Mouse (Mus musculus) kidney, postnatal 10 days (tissue): ENCODE measurements around the gene Tbc1d16.

ENCODE experiments used
- DNase-seq: peaks from one replicate; pipeline ENCODE4 v3.0.0; 2021; ENCODE audit warnings: mixed read lengths

Tbc1d16 gene

DNA sequence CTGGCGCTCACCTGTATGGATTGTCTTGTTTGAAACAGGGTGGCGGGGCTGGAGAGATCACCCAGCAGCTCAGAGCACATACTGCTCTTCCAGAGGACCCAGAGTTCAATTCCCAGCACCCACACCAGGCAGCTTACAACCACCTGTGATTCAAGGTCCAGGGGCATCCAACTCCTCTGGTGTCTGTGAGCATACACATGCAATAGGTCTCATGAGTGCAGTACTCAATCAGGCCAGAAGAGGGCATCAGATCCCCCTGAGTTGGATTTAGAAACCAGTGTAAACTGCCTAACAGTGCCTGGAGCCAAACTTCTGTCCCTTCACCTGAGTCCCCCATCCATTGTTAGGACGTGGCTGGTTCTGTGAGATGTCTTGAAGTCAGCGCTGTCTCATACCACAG lies 7.3 kb upstream of the Tbc1d16 start:
- DNase-seq, result peak; percentile 79

GRCm38 (mm10) chr11:119234770-119235169 lies 6.5 kb upstream of the Tbc1d16 start:
- no peak for DNase-seq

DNA sequence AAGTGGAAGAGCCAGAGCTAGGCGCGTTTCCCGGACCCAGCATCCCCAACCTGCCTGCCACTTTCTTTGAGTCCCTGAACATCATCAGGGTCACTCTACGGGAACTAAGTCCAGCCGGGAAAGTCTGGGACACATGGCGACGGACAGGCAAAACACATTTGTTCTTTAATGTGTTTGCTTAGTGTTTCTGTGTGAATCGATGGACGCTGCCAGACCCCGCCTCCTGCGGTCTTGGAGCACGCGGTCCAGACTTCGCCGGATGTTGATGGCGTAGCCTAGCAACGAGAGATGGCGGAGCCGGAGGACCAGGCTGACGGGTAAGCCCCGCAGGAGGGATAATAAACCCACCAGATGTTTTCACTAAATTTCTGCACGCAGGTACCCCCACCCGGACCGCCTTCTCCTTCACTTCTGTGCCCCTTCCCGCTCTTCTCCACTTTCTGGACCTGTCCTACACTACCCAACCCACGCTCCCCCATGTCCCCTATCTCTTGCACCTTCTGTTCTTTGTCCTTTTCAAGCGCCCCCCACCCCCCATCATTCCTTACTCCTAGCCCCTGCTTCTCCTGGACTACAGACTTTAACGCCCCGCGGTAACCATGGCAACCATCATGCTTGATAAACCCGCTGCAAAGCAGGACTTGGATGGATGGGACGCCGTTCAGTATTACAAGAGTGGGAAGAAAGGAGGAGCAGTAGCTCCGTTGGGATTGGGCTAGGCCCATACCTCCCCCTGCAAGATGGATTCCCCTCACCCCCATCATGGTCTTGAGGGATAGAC lies 737 bp upstream of the Tbc1d16 start:
- DNase-seq, result peak; percentile 87

DNA sequence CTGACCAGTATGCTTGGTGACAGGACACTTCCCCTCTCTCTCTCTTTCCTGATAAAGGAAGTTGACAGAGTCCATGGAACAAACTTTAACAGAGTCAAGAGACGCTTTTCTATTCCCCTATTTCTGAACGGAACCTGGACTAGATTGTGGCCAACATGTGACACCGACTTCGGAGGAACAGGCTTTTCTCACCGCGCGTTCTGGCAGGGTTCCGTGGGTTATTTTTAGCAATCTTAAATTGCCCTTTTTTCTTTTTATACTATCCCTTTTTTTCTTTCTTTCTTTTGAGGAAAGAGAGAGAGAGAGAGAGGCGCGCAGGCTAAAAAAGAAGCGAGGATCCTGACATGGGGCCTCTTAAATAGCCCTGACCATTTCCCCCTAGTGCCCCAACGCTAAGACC lies 708 bp downstream of the Tbc1d16 start:
- no peak for DNase-seq

GRCm38 (mm10) chr11:119225634-119226033 lies 2.7 kb downstream of the Tbc1d16 start:
- DNase-seq, result no peak

DNA sequence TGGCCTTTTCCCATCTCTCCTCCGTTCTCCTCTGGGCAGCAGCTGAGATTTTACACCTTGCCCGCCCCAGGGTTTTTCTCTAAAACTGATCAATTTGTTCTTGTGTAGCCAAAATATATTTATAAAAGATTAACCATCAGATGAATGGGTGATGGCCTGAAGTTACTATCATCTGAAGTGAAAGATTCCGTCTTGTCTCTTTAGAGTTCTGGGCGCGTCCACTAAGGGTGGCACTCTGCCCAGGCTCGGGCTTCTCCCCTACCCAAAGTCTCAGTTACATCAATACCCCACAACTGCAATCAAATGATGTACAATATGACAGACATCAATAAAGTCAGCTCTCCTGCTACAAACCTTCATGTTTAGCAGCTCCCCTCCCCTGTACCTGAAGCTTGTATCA lies 3.4 kb downstream of the Tbc1d16 start:
- no peak for DNase-seq

DNA sequence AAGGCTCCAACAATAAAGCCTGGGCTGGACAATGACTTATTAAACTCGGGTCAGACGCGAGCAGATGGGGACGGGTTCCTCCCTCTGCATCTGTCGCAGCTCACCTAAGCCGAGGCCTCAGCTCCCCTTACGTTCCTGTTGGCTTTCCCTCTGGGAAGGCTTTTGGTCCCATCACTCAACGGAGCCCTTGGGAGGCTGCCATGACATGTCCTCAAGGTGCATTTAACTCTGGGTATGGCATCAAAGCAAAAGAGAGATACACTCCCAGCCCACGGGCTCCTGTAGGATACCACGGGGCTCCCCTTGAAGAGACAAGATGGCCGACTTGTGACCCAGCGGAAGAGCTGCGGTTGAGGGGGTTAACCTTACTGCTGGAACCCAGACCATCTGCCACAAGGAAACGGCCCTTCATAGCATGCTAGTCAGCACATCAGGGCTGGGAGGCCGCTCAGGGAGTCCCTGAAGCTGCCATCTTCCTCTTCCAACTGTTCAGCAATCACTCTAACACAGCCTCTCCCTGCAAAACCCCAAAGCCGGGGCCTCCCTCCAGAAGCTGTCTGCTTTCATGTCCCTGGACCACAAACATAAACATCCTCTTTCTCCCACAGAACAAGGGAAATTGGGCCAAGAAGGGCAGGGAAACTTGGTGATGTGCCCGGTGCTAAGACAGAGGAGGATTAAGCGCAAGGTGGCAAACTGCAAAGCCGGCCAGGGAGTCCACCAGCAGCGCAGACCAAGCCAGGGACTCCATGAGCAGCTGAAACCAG lies 5.0 kb downstream of the Tbc1d16 start:
- DNase-seq, result peak; percentile 52

DNA sequence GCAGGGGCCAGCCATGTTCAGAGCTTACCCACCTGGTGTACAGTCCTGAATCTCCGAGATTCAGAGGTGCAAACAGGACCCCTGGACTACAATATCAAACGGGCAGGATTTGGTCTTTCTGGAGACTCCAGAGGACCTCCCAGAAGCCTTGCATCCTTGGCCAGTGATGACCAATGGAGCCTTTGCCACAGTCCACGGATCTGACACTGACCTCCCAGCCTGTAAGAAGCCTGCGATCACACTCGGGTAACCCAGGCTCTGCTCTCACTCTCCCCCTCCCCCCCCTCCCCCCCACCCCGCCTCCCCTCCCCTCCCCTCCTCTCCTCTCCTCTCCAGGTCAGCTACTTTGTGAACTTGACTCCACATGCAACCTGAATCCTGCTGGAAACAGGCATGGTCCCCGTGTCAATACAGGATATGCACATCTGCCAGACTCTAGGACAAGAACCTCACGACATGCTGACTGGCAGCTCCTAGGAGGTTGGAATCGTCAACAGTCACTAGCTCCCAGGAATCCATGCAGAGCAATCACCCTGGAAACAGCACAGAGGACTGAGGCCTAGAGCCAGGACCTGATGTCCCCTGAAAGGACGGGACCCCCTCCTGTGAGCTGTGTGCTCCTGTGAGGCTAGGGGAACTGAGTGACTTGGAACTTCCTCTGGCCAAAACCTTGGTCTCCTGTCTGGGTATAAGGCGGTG lies 6.3 kb downstream of the Tbc1d16 start:
- no peak for DNase-seq

- peak; percentile 81 for DNase-seq
Measured at GRCm38 (mm10) chr11:119219816-119220465, 8.4 kb downstream of the Tbc1d16 start.

- no peak for DNase-seq
Measured at GRCm38 (mm10) chr11:119217861-119218260, 10.4 kb downstream of the Tbc1d16 start.

- peak; percentile 90 for DNase-seq
Measured at GRCm38 (mm10) chr11:119215905-119216507, 12.3 kb downstream of the Tbc1d16 start.

DNA sequence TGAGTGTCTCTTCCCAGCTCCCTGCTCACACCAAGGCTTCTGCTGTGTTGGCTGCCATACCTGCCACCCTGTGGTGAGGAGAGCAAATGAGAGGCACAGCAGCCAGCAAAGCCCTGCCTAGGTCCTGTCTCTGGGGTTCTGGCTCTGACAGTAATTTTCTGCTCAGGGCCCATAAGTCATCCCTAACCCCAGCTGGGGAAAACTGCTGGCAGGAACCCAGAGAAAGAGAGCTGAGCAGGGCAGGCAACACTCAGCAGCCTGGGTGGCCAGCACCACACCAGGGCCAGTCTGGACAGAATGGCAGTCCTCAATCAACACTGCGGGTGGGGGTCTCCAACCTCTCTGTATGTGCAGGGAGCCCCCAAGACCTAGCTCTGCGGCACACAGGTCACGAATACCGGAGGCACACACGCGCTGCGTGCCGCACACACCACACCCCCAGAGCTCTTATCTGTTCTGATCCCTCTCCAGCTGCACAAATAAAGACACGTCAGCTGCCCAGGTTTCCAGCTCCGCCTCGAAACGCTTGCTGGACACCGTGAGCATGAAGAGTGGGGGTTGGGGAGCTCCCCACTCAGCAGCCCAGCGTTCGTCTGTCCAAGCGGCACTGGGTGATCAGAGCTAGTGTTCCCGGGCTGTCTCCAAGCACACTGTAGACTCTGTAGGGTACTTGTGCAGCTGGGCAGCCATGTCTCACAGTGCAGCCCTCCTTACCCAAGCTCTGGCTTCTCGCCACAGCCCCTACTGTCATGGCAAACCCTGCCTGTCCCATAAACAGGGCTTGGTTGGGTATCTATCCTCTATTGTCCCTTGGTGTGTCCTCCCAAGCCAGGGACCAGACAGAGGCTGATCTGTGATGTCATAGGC lies 13.0 kb downstream of the Tbc1d16 start:
- peak; percentile 78 for DNase-seq

- peak; percentile 65 for DNase-seq
Measured at GRCm38 (mm10) chr11:119213166-119213885, 15.0 kb downstream of the Tbc1d16 start.

DNA sequence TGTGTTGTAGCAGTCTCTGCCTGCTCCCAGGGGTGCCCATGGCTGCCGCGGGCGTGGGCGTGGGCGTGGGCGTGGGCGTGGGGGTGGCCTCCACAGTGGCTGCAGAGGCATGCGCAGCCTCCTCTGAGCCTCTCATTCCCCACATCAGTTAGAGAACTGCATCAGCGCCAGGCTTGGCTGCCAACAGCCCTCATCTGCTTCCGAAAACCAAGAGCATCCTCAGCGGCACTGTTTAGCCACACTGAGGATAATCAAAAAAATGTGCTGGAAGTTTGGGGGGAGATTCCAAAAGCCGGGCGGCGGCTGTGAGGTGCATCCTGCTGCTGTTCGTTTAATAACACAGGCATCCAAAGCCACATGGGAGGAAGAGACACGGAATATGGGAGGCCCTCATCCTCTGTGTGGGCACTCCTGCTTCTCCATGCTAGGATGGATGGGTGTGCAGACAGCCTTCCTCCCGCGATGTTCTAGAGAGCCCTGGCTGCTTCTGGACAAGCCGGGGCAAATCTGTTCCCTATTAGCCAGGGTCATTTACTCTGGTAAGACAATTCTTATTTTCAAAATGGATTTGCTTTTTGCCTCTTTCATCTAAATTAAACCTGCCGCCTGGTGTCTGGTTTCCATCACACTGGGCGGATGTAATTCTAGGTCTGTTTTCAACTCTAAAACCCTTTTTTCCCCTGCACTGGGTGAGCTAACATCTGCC lies 16.5 kb downstream of the Tbc1d16 start:
- DNase-seq, result no peak

- no peak for DNase-seq
Measured at GRCm38 (mm10) chr11:119210321-119211100, 17.8 kb downstream of the Tbc1d16 start.

DNA sequence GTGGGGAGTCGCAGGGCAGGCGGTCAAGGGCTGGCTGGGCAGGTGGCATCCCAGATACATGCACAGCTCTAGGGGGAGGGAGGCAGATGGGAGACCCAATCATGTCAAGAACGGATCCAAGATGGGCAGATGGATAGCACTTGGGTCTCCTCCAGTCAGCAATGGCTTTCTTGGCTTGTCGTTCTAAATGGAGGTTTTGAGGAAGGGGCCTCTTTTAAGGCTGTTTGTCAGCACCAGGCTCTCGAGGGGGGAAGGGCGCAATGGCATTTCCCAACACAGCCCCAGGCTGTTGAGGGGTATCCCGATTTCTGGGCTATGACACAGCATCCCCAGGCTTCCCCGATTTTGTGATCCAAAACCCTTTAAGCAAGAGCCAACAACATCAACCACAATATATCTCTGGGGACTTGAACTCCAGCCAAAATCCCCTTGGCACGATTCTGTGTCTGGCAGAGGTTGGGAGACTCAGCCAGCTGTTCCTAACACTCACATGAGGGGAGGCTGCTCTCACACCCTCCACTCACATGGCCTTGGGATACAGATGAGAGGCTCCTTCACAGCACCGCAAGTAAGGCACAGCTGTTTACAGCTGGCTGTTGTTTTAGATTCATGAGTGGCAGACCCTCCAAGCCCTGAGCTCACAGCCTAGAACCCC lies 18.8 kb downstream of the Tbc1d16 start:
- DNase-seq, result peak; percentile 75

GRCm38 (mm10) chr11:119208870-119209370 lies 19.4 kb downstream of the Tbc1d16 start:
- DNase-seq, result no peak

DNA sequence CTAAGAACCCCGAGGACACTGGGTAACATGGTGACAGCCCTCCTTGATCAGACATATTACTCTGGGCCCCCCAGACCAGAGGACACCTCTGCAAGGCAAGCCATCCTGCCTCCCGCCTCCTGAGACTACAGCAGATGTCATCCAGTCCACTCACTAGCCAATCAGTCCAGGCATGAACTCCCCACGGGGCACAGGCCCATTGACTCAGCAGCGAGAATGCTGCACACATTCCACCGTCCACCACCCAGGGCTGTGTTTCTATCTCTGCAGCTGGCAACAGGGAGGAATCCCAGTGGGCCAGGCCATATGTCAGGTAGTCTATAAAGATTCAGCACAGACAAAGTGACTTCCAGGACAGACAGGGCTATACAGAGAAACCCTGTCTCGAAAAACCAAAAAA lies 20.3 kb downstream of the Tbc1d16 start:
- DNase-seq, result no peak

- peak; percentile 83 for DNase-seq
Measured at GRCm38 (mm10) chr11:119206562-119206961, 21.7 kb downstream of the Tbc1d16 start.
